Mouse (Mus musculus): ENCODE data around the gene Cebpb.

DNA sequence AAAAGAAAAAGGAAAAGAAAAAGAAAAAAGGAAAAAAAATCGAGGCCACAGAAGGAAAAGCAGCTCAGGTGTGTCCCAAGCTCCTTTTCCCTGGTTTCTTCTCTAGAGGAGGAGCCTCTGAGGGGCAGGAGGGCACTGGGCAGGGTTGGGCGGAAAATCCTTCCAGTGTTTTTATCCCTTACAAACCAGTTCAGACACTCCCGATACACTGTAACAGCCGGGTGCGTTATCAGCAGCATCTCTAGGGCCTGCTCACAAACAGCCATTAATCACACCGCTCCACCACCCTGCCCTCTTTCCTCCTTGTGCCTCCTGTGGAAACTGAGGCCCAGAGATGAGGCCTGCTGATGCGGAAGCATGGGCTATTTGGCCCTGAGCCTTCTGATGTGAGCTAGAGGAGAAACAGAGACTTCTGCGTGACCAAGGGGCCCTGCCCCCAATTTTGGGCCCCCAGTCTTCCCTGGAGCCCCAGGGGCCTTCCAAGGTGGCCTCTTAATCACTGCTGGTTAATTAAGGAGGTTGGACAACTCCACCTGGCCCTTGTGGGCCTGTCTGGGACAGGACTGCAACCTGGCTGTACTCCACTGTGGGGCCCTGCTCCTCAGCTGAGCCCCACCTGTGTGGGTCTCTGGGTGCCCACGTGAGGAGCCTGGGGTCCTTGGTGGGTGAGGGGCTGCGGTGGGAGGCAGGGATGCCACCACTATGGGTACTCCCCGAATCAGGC, 32.6 kb downstream of the Cebpb start:
- TF ChIP-seq CTCF (IDR thresholded peaks at IDR 0.05; ENCODE audit: low read depth) (no peak), EP300 (IDR thresholded peaks at IDR 0.05; ENCODE audit: low read depth) (no peak)

Measured in liver, postnatal 0 days (tissue).